Mouse (Mus musculus) cerebellum, postnatal 10 days (tissue): ENCODE data around the gene S100a13.

Source experiments
- DNase-seq, 2 experiments: peaks; one replicate each; pipeline ENCODE4 v3.0.0; 2021; ENCODE audit warnings: mixed read lengths in 2 of 2

The S100a13 gene

DNA sequence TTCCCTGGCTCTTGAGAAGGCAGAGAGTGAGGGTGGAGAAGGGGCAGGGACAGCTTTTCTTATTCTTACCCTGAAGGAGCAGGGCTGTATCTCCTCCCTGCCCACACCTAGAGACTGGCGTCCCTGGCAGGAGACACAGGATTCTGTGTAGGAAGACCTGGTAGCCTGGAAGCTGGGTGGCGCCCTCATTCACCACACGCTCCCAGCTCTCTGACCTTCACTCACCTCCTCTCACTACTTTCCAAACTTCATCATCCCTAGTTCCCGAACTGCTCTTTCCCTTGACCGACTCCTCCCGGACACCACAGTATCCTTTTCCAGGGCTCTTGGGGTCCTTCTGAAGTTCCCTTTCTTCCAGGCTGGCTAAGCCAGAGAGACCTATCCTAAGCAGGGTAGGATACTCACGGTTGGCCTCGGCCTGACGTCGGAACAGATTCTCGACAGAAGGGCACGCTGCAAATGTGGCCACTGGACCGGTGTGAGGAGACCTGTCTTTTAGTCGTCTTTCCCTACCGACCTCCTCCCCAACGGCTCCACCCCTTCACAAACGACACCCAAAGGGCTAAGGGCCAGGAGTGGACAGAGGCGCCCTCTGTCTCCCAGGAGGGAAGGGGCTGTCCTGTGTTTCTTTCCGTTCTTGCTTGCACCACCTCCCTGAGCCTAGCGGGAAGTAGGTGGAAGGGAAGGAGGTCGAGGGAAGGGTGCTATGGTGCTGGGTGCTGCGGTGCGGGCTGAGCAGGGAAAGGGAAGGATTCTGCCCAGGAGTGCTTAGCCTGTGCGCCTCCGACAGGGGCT is at the start of gene S100a13, which contains the start of gene S100a1:
S100a13 (plus strand) TSS at position 640 of the 795 bp plus-strand sequence.
S100a1 (minus strand) TSS at position 597 of the 795 bp plus-strand sequence.
- DNase-seq, result peak; percentile 49 to 58

DNA sequence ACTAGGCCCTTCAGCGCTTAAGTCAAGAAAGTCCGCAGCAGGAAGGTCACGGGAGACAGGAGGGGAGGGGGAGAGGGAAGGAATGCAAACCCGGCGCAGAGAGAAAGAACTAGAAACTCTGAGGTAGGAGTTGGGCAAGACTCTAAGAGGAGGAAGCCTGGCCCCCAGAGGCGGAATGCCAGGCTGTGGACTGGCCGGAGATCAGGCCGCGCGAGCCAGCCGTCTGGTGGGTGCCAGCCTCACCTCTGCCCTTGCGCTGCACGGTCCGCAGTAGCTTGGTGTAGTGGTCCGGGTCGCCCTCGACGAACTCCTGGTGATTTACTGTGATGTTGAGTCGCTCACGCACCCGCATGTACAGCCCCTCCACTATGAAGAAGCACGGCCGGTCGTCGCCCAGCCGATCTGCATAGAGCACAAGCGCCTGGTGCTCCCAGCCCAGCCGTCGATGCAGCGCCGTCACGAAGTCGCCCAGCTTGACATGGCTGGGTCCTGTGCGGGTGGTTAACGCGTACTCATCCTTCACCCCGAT is 49.6 kb upstream of the S100a13 start:
- DNase-seq, result peak; percentile 23 to 26

GRCm38 (mm10) chr3:90465081-90465685 is 49.1 kb upstream of the S100a13 start:
- peak in 1 of 2 experiments; percentile 38 for DNase-seq

GRCm38 (mm10) chr3:90465686-90466310 is 48.4 kb upstream of the S100a13 start, which contains the start of gene Npr1:
Gene Npr1 (minus strand): TSS chr3:90465866.
- DNase-seq, result peak; percentile 61 to 62

GRCm38 (mm10) chr3:90466311-90466766 is 47.9 kb upstream of the S100a13 start:
- peak; percentile 76 to 79 for DNase-seq

DNA sequence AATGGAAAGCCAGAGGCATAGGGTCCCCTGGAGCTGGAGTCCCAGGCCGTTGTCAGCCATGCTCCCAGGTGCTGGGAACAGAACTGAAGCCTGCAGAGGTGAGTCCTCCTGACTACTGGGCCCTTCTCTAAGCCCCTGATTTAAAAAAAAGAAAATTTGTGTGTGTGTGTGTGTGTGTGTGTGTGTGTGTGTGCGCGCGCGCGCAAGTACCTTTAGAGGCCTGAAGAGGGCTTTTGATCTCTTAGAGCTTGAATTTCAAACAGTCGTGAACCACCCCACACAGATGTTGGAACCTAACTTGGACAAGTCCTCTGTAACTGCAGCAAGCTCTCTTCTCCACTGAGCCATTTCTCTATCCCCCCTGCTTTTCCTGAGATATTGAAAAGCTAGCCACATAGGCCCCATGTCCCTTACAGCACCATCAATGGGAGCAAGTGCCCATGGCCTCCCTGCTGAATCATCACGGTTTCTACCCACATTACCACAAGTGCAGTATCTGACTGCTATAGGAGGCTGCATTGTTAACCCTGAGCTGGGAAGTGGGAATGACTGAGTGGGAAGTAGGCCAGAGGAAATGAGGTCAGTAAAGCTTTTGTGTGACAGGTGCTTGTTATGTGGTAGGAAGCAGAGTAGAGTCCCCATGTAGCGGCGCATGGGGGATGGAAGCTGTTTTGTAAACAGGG is 46.5 kb upstream of the S100a13 start:
- DNase-seq, result no peak

DNA sequence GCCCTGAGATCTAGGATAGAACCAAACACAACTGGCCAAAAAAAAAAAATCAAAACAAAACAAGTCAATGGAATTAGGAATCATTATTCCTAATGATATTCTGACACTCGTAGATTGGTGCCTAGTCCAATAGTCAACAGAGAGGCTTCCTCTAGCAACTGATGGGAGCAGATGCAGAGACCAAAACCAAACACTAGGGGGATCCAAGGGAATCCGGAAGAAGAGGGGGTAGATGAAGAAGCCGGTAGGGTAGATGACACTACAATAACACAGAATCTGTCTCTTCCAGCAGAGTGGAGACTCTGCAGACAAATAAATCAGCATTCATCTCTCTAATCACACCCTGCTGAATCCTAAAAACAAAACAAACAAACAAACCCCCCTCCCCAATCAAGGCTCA is 42.0 kb upstream of the S100a13 start:
- DNase-seq, result peak; percentile 72 to 75

GRCm38 (mm10) chr3:90475151-90475830 is 38.9 kb upstream of the S100a13 start:
- DNase-seq, result peak in 1 of 2 experiments; percentile 20

- DNase-seq, result peak; percentile 97
Observed at GRCm38 (mm10) chr3:90475831-90476611, 38.2 kb upstream of the S100a13 start, which contains the start of gene Ilf2. Gene Ilf2 (plus strand): TSS chr3:90476126.

DNA sequence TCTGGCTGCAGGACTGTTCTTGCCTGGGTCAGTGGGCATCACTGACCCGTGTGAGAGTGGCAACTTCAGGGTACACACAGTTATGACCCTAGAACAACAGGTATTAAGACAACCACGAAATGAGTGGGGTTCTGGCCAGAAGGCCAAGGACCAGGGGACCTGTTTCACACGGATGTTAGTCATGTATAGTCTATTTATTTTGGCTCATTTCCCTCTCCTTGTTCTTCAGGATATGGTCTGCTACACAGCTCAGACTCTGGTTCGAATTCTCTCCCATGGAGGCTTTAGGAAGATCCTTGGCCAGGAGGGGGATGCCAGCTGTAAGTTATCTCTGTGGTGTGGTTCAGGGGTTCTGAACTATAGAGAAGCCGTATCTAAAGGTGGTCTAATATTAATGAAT is 27.2 kb upstream of the S100a13 start:
- DNase-seq, result no peak

DNA sequence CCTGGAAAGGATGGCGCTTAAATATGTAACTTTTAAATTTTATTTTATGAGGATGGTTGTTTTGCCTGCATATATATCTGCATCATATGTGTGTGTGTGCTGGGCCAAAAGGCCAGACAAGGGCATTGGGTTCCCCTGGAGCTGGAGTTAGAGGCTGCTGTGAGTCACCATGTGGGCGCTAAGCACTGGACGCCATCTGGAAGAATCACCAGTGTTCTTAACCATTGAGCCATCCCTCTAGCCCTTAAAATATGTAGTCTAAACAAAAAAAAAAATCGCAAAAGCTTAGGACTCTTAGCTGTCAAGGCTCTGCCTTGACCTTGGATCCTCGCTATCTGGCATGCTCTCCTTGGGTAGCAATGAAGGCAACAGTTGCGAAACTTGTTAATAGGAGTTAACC is 25.7 kb upstream of the S100a13 start:
- no peak for DNase-seq

GRCm38 (mm10) chr3:90490696-90491256 is 23.5 kb upstream of the S100a13 start, which contains the start of gene Snapin:
Gene Snapin (minus strand): TSS chr3:90491033.
- peak; percentile 97 for DNase-seq

DNA sequence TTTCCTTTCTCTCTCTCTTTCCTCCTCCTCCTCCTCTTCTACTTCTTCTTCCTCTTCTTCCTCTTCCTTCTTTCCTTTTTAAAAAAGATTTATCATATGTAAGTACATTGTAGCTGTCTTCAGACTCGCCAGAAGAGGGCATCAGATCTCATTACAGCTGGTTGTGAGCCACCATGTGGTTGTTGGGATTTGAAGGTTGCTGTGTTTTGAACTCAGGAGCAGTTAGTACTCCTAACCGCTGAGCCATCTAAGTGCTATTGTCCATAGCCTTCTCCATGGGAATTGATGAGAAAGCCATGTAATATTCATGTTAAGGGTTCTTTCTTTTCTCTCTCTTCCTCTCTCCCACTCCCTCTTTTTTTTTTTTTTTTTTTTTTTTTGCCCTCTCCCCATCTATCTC is 22.9 kb upstream of the S100a13 start:
- DNase-seq, result peak; percentile 55 to 57

DNA sequence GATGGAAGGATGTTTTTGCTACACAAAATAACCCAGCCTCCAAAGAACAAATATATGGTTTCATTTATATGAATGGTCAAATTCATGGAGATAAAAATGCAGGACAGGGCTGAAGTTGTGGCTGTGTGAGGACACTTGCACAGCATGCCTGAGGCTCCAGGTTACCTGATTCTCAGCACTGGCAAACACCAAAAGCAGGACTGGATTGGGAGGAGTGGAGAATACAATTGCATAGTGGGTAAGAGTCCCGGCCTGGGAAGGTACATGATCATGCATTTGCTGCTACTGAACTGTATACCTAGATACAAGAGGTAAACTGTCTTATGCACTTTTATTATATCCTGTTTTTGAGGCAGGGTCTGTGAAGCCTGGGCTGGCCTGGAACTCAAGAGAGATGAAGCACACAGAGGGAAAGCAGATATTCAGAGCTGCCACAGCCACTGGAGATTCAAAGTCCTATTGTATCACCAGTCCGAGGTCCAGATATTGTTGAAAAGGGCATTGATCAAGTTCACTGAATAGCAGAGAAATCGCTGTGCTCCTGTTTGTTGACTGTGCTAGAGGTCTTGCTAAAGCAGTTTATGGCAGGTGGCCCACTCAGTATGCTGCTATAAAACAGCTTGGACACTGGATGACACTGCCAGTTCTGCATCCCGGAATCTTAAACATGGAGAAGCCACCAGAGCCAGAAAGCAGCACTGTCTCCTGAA is 20.2 kb upstream of the S100a13 start:
- DNase-seq, result peak; percentile 46

GRCm38 (mm10) chr3:90495850-90496525 is 18.2 kb upstream of the S100a13 start:
- no peak for DNase-seq

- no peak for DNase-seq
Observed at GRCm38 (mm10) chr3:90497597-90497996, 16.6 kb upstream of the S100a13 start.

- no peak for DNase-seq
Observed at GRCm38 (mm10) chr3:90503444-90503843, 10.8 kb upstream of the S100a13 start.

- no peak for DNase-seq
Observed at GRCm38 (mm10) chr3:90505216-90505615, 9.0 kb upstream of the S100a13 start.

DNA sequence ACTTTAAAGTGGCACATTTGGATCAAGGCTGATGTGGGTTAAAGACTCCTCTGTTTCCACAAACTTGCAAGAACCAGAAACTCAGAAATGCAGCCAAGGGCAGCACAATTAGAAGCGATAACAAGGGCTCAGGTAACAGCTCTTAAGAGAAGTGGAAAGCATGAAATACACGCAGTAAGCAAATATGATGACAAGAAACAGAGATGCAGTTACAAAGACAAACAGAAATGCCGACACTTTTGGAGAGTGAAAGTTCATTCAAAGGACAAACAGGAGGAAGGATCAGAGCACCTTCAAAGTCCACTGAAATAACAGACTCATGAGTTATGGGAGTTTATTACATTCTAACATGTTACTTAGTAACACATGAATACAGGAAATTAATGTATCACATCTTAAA is 7.9 kb upstream of the S100a13 start:
- no peak for DNase-seq
